Mouse (Mus musculus) 3T3-L1 (cell line): ENCODE results near the gene Gm28729.
"Not testable (repeated sequence)": the region's sequence is repeated elsewhere in the genome, so short reads cannot be mapped to it uniquely, and the experiment has no call there.

Experiments used
- DNase-seq: peaks from one replicate; pipeline ENCODE4 v3.0.0-alpha.2; 2015; ENCODE audit warnings: low read depth, low spot score

Gm28729 gene

GRCm38 (mm10) chr9:96523148-96523547, 1.9 kb downstream of the Gm28729 start:
- peak; percentile 8 for DNase-seq

- peak; percentile 31 for DNase-seq
These were observed 3.5 kb downstream of the Gm28729 start for GRCm38 (mm10) chr9:96521574-96521973.

GRCm38 (mm10) chr9:96517429-96517828, 7.6 kb downstream of the Gm28729 start:
- no peak for DNase-seq

GRCm38 (mm10) chr9:96516806-96517205, 8.3 kb downstream of the Gm28729 start:
- no peak for DNase-seq

GRCm38 (mm10) chr9:96515737-96516136, 9.3 kb downstream of the Gm28729 start:
- DNase-seq, result peak; percentile 5

GRCm38 (mm10) chr9:96514278-96514677, 10.8 kb downstream of the Gm28729 start:
- no peak for DNase-seq

- peak; percentile 6 for DNase-seq
These were observed 19.0 kb downstream of the Gm28729 start for GRCm38 (mm10) chr9:96506011-96506498.

GRCm38 (mm10) chr9:96505156-96505555, 19.9 kb downstream of the Gm28729 start:
- no peak for DNase-seq

GRCm38 (mm10) chr9:96504116-96504895, 20.8 kb downstream of the Gm28729 start:
- no peak for DNase-seq

GRCm38 (mm10) chr9:96502856-96503610, 22.0 kb downstream of the Gm28729 start:
- DNase-seq, result no peak

- no peak for DNase-seq
These were observed 23.8 kb downstream of the Gm28729 start for GRCm38 (mm10) chr9:96501217-96501616.

- DNase-seq, result no peak
These were observed 31.9 kb downstream of the Gm28729 start for GRCm38 (mm10) chr9:96493212-96493611.

GRCm38 (mm10) chr9:96491810-96492209, 33.3 kb downstream of the Gm28729 start:
- DNase-seq, result peak; percentile 49

- not testable (repeated sequence) for DNase-seq
These were observed 37.2 kb downstream of the Gm28729 start for GRCm38 (mm10) chr9:96487869-96488268.

- DNase-seq, result no peak
These were observed 41.4 kb downstream of the Gm28729 start for GRCm38 (mm10) chr9:96483648-96484047.

- no peak for DNase-seq
These were observed 42.0 kb downstream of the Gm28729 start for GRCm38 (mm10) chr9:96483028-96483427.

GRCm38 (mm10) chr9:96478071-96478888, 46.8 kb downstream of the Gm28729 start, which contains the start of gene Rnf7:
Rnf7 (minus strand) TSS chr9:96478675.
- DNase-seq, result peak; percentile 95

- DNase-seq, result peak; percentile 19
These were observed 52.7 kb downstream of the Gm28729 start for GRCm38 (mm10) chr9:96472356-96472755.

GRCm38 (mm10) chr9:96471681-96472080, 53.4 kb downstream of the Gm28729 start:
- not testable (repeated sequence) for DNase-seq

GRCm38 (mm10) chr9:96470266-96470974, 54.6 kb downstream of the Gm28729 start:
- peak; percentile 51 for DNase-seq
